Mouse (Mus musculus) intestine, embryonic 15.5 days (tissue): ENCODE measurements around the gene Hes5. TPM values are rescaled to one million over a fixed set of nuclear protein-coding genes. Genes with fewer than 3 reads are reported as not detected.
A peak's percentile ranks its signal among the peaks of the same experiment; 100 is the strongest.

Experiments used
- ATAC-seq: fragments of 200-750 bp; cut with Nextera tagmentation; 2 replicates; pipeline ENCODE4 v1.8.0; 2017; ENCODE audit warnings: moderate TSS enrichment, moderate library complexity
- H3K27ac ChIP-seq: fragments of 300-500 bp; sonication (generic); 2 replicates; pipeline ENCODE4 v1.5.1; 2015; ENCODE audit warnings: mild to moderate bottlenecking, inconsistent platforms
- H3K27me3 ChIP-seq: fragments of 300-500 bp; sonication (generic); replicated peaks from 2 replicates; pipeline ENCODE4 v1.6.1; 2015; ENCODE audit warnings: inconsistent platforms
- H3K36me3 ChIP-seq: fragments of 300-500 bp; sonication (generic); 2 replicates; pipeline ENCODE4 v1.6.1; 2015; ENCODE audit warnings: inconsistent platforms
- H3K4me1 ChIP-seq: fragments of 300-500 bp; sonication (generic); replicated peaks from 2 replicates; pipeline ENCODE4 v1.6.1; 2015; ENCODE audit warnings: inconsistent platforms
- H3K4me2 ChIP-seq: fragments of 300-500 bp; sonication (generic); replicated peaks from 2 replicates; pipeline ENCODE4 v1.6.1; 2015; ENCODE audit warnings: mild to moderate bottlenecking, inconsistent platforms
- H3K4me3 ChIP-seq: fragments of 300-500 bp; sonication (generic); replicated peaks from 2 replicates; pipeline ENCODE4 v1.5.1; 2015; ENCODE audit warnings: inconsistent platforms
- H3K9ac ChIP-seq: fragments of 300-500 bp; sonication (generic); 2 replicates; pipeline ENCODE4 v1.6.1; 2015; ENCODE audit warnings: inconsistent platforms
- H3K9me3 ChIP-seq: fragments of 300-500 bp; sonication (generic); 2 replicates; pipeline ENCODE4 v1.6.1; 2016; ENCODE audit warnings: inconsistent platforms
- WGBS: fragments of 180-500 bp; shearing (Covaris S2); methylation state at CpG from one replicate; pipeline ENCODE4 v1.1.7; 2015; 5-methylcytosine and 5-hydroxymethylcytosine counted together
- polyA plus RNA-seq: library from polyadenylated mRNA; unstranded; fragments of >200 nt; fragmentation: Nextera tagmentation; extraction: Ambion mirVana; gene quantifications from 2 replicates; pipeline ENCODE4 v1.2.1, GENCODE M21; 2015

Gene Hes5
- polyA plus RNA-seq = 1.8 and 2.5 TPM in 2 replicates

- ATAC-seq = no peak
- Histone ChIP-seq H3K4me2 (peak within 1 kb of the TSS; percentile 79), H3K36me3 (no peaks in the 10 kb centered on the region), H3K9me3 (no peaks in the 10 kb centered on the region), H3K9ac (peak within 1 kb of the TSS; percentile 38), H3K27me3 (peaks cover 72% of the 10 kb centered on the region), H3K4me3 (peak within 1 kb of the TSS; percentile 43), H3K4me1 (peaks cover 47% of the 10 kb centered on the region), H3K27ac (no peak within 1 kb of the TSS)
- WGBS = under 1% methylated on average over 65 of the region's 65 CpGs
Observed at GRCm38 (mm10) chr4:154960690-154961225, at the start of gene Hes5. Gene Hes5, plus strand, starts transcription at chr4:154960923.

DNA sequence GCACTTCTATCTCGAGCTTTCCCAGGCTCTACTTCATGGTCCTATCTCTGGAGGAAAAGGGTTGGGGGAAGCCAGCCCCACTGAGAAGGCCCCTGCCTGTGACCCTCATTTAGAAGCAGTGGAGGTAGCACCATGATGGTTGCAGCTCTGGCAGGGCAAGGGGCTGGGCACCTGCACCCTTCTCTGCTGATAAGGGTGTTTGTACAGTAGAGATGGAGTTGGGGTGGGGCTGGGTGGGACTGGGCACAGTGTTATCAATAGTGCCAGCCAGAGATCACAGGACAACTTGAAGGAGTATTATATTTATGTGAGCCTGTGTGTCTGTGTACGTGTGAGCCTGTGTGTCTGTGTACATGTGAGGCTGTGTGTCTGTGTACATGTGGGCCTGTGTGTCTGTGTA, 49.1 kb upstream of the Hes5 start:
- 51% methylated on average over 2 of the region's 2 CpGs for WGBS

DNA sequence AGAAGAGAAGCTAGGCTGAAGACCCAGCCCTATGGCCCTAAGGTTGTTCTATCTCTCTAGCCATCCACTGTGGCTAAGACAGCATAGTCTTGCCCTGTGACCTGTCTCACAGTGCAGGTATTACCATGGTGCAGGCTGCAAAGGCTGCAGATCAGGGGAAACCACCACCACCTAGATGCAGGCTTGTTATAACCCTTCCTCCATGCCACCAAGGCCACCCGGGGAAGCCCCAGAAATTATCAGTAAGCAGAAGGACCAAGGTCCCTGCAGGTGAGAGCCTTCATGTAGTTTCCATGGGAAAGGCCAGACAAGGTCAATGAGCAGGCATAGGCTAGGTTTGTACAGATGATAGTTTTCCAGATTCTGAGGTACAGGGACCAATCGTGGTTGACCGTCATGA, 46.9 kb upstream of the Hes5 start:
- Histone ChIP-seq H3K9ac (no peak overlapping the region), H3K4me1 (peaks cover 19% of the 10 kb centered on the region), H3K9me3 (no peaks in the 10 kb centered on the region), H3K4me3 (no peak overlapping the region), H3K27ac (no peak overlapping the region), H3K27me3 (no peaks in the 10 kb centered on the region), H3K4me2 (no peak overlapping the region), H3K36me3 (no peaks in the 10 kb centered on the region)
- 86% methylated on average over 3 of the region's 3 CpGs for WGBS
- no peak for ATAC-seq

More for the DNA sequence above, 49.1 kb upstream of the Hes5 start:
- peaks cover 24% of the 10 kb centered on the region for H3K4me1 ChIP-seq
- no peak overlapping the region for H3K9ac ChIP-seq
- ATAC-seq = peak; percentile 56
- H3K27ac ChIP-seq = peak overlapping the region; percentile 13
- H3K4me2 ChIP-seq = 0 out of 2 replicates have a peak overlapping the region, but pooled peaks have one; percentile 14
- H3K4me3 ChIP-seq = no peak overlapping the region
- H3K9me3 ChIP-seq = no peaks in the 10 kb centered on the region
- H3K36me3 ChIP-seq = no peaks in the 10 kb centered on the region
- no peaks in the 10 kb centered on the region for H3K27me3 ChIP-seq

GRCm38 (mm10) chr4:154914252-154914651, 46.5 kb upstream of the Hes5 start:
- H3K9ac ChIP-seq = no peak overlapping the region
- WGBS = 93% methylated on average over 4 of the region's 4 CpGs
- H3K4me2 ChIP-seq = no peak overlapping the region
- H3K36me3 ChIP-seq = no peaks in the 10 kb centered on the region
- H3K4me3 ChIP-seq = no peak overlapping the region
- peaks cover 19% of the 10 kb centered on the region for H3K4me1 ChIP-seq
- H3K27me3 ChIP-seq = no peaks in the 10 kb centered on the region
- H3K27ac ChIP-seq = 0 out of 2 replicates have a peak overlapping the region, but pooled peaks have one; percentile 10
- no peaks in the 10 kb centered on the region for H3K9me3 ChIP-seq
- ATAC-seq = peak; percentile 3; the same call in 1 of the 2 replicates

DNA sequence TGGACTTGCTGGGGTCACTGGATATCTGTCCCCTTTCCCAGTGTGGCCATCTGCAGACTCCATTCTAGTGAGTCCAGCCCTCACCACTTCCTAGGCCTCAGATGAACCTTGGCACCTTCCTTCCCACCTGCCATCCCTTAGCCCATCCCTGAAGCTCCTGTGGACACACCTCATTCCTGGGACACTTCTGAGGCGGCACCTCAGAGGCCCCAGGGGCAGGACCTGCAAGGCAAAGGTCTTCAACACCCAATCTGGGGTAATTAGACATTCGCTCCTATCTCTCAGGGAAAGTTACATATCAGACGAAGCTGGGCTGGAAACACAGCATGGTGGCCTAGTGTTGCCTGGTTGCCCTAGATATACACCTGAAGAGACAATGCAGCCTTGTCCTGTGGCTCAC, 46.0 kb upstream of the Hes5 start:
- Histone ChIP-seq H3K4me3 (no peak overlapping the region), H3K27me3 (no peaks in the 10 kb centered on the region), H3K4me1 (peaks cover 19% of the 10 kb centered on the region), H3K9ac (no peak overlapping the region), H3K4me2 (no peak overlapping the region), H3K27ac (0 out of 2 replicates have a peak overlapping the region, but pooled peaks have one; percentile 10), H3K9me3 (no peaks in the 10 kb centered on the region), H3K36me3 (no peaks in the 10 kb centered on the region)
- 56% methylated on average over 3 of the region's 3 CpGs for WGBS
- ATAC-seq = peak; percentile 90

GRCm38 (mm10) chr4:154915286-154915685, 45.4 kb upstream of the Hes5 start:
- no peak for ATAC-seq
- H3K9me3 ChIP-seq = no peaks in the 10 kb centered on the region
- no peak overlapping the region for H3K4me3 ChIP-seq
- H3K36me3 ChIP-seq = no peaks in the 10 kb centered on the region
- H3K27ac ChIP-seq = no peak overlapping the region
- H3K4me1 ChIP-seq = peaks cover 19% of the 10 kb centered on the region
- WGBS = 74% methylated on average over 10 of the region's 10 CpGs
- no peaks in the 10 kb centered on the region for H3K27me3 ChIP-seq
- no peak overlapping the region for H3K4me2 ChIP-seq
- H3K9ac ChIP-seq = no peak overlapping the region

- Histone ChIP-seq H3K4me1 (peaks cover 7% of the 10 kb centered on the region; the same call in 1 of the 2 replicates), H3K9me3 (no peaks in the 10 kb centered on the region), H3K4me3 (no peak overlapping the region), H3K4me2 (no peak overlapping the region), H3K9ac (no peak overlapping the region), H3K27me3 (no peaks in the 10 kb centered on the region), H3K36me3 (no peaks in the 10 kb centered on the region), H3K27ac (no peak overlapping the region)
- WGBS = 74% methylated on average over 4 of the region's 4 CpGs
- no peak for ATAC-seq
Observed at GRCm38 (mm10) chr4:154916662-154917061, 44.1 kb upstream of the Hes5 start.

GRCm38 (mm10) chr4:154922291-154922690, 38.4 kb upstream of the Hes5 start:
- Histone ChIP-seq H3K9ac (no peak overlapping the region), H3K36me3 (no peaks in the 10 kb centered on the region), H3K27me3 (no peaks in the 10 kb centered on the region), H3K4me3 (no peak overlapping the region), H3K4me2 (no peak overlapping the region), H3K9me3 (no peaks in the 10 kb centered on the region), H3K4me1 (peaks cover 10% of the 10 kb centered on the region), H3K27ac (no peak overlapping the region)
- no peak for ATAC-seq
- 86% methylated on average over 4 of the region's 4 CpGs for WGBS

DNA sequence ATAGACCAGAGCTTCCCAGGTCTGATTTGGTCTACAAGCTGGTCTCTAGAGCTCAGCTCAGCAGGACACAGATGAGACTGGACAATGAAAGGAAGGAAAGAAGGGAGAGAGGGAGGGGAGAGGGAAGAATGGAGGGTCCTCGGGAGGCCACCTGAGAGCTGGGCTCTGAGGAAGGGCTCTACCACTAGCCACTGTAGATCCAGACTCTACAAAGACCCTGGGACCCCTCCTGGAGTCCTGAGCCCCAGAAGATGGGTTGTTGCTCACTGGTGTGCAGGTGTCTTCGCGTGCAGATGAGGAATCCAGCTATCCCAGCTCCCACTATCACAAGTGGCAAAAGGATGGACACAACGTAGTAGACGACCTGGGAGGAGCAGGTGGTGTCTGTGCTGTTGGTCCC, 37.8 kb upstream of the Hes5 start:
- Histone ChIP-seq H3K9me3 (no peaks in the 10 kb centered on the region), H3K4me1 (peaks cover 16% of the 10 kb centered on the region), H3K9ac (no peak overlapping the region), H3K27ac (no peak overlapping the region), H3K4me3 (no peak overlapping the region), H3K4me2 (no peak overlapping the region), H3K27me3 (no peaks in the 10 kb centered on the region), H3K36me3 (no peaks in the 10 kb centered on the region)
- ATAC-seq = no peak
- 86% methylated on average over 5 of the region's 5 CpGs for WGBS

DNA sequence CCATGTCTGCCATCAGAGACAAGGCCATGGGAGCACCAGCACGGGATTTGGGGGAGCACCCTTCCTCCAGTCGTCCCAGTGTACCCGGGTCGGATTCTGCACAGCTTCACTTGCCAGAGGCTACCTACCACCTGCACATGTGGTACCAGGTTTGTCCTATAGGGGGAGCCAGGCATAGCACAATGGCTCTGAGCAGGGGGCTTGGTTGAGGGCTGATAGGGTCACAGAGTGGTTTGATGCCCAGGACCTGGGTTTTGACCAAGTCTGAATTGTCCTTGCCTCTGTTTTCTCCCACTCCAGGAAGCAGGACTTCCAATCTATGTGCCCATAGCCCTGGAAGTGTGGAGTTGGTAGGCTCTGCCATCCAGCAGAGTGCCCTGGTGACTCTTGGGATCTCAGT, 35.3 kb upstream of the Hes5 start:
- no peak overlapping the region for H3K4me3 ChIP-seq
- no peak overlapping the region for H3K4me2 ChIP-seq
- H3K9ac ChIP-seq = no peak overlapping the region
- H3K27ac ChIP-seq = no peak overlapping the region
- no peaks in the 10 kb centered on the region for H3K27me3 ChIP-seq
- H3K4me1 ChIP-seq = peaks cover 23% of the 10 kb centered on the region
- 64% methylated on average over 4 of the region's 4 CpGs for WGBS
- ATAC-seq = no peak
- H3K9me3 ChIP-seq = no peaks in the 10 kb centered on the region
- H3K36me3 ChIP-seq = no peaks in the 10 kb centered on the region

- ATAC-seq = peak; percentile 41
- H3K27ac ChIP-seq = peak overlapping the region; percentile 63
- WGBS = 42% methylated on average over 9 of the region's 9 CpGs
- H3K36me3 ChIP-seq = no peaks in the 10 kb centered on the region
- H3K27me3 ChIP-seq = no peaks in the 10 kb centered on the region
- H3K4me2 ChIP-seq = peak overlapping the region; percentile 54
- H3K9ac ChIP-seq = peak overlapping the region; percentile 18; the same call in 1 of the 2 replicates
- peak overlapping the region; percentile 28 for H3K4me3 ChIP-seq
- H3K9me3 ChIP-seq = no peaks in the 10 kb centered on the region
- H3K4me1 ChIP-seq = peaks cover 23% of the 10 kb centered on the region
Observed at GRCm38 (mm10) chr4:154926969-154927898, 33.5 kb upstream of the Hes5 start.

GRCm38 (mm10) chr4:154927899-154928337, 32.8 kb upstream of the Hes5 start:
- Histone ChIP-seq H3K9ac (0 out of 2 replicates have a peak overlapping the region, but pooled peaks have one; percentile 18), H3K27me3 (no peaks in the 10 kb centered on the region), H3K4me3 (peak overlapping the region; percentile 28), H3K4me1 (peaks cover 23% of the 10 kb centered on the region), H3K36me3 (no peaks in the 10 kb centered on the region), H3K9me3 (no peaks in the 10 kb centered on the region), H3K27ac (peak overlapping the region; percentile 63), H3K4me2 (peak overlapping the region; percentile 54)
- peak; percentile 87 for ATAC-seq
- WGBS = 11% methylated on average over 5 of the region's 5 CpGs
